Mouse (Mus musculus) midbrain, embryonic 15.5 days (tissue): ENCODE results near the gene Vhl. TPM values are rescaled to one million over a fixed set of nuclear protein-coding genes. Genes with fewer than 3 reads are reported as not detected.
"Not testable (repeated sequence)": the region's sequence is repeated elsewhere in the genome, so short reads cannot be mapped to it uniquely, and the experiment has no call there.

Source experiments
- ATAC-seq: fragments of 200-750 bp; cut with Nextera tagmentation; replicated peaks from 2 replicates; pipeline ENCODE4 v1.8.0; 2017; ENCODE audit warnings: moderate TSS enrichment
- H3K27ac ChIP-seq: fragments of 300-500 bp; sonication (generic); 2 replicates; pipeline ENCODE4 v1.5.1; 2015; ENCODE audit warnings: mild to moderate bottlenecking, inconsistent platforms
- H3K27me3 ChIP-seq: fragments of 300-500 bp; sonication (generic); replicated peaks from 2 replicates; pipeline ENCODE4 v1.6.1; 2015; ENCODE audit warnings: inconsistent platforms
- H3K36me3 ChIP-seq: fragments of 300-500 bp; sonication (generic); replicated peaks from 2 replicates; pipeline ENCODE4 v1.6.1; 2015; ENCODE audit warnings: inconsistent platforms
- H3K4me1 ChIP-seq: fragments of 300-500 bp; sonication (generic); 2 replicates; pipeline ENCODE4 v1.6.1; 2015; ENCODE audit warnings: inconsistent platforms
- H3K4me2 ChIP-seq: fragments of 300-500 bp; sonication (generic); 2 replicates; pipeline ENCODE4 v1.6.1; 2015; ENCODE audit warnings: inconsistent platforms, mild to moderate bottlenecking, moderate library complexity
- H3K4me3 ChIP-seq: fragments of 300-500 bp; sonication (generic); 2 replicates; pipeline ENCODE4 v1.5.1; 2015; ENCODE audit warnings: mild to moderate bottlenecking, inconsistent platforms
- H3K9ac ChIP-seq: fragments of 300-500 bp; sonication (generic); 2 replicates; pipeline ENCODE4 v1.6.1; 2015; ENCODE audit warnings: mild to moderate bottlenecking, inconsistent platforms
- H3K9me3 ChIP-seq: fragments of 300-500 bp; sonication (generic); 2 replicates; pipeline ENCODE4 v1.6.1; 2016; ENCODE audit warnings: inconsistent platforms
- WGBS: fragments of 180-500 bp; shearing (Covaris S2); methylation state at CpG from one replicate; pipeline ENCODE4 v1.1.7; 2015; ENCODE audit warnings: mixed read lengths; 5-methylcytosine and 5-hydroxymethylcytosine counted together
- polyA plus RNA-seq: library from polyadenylated mRNA; unstranded; fragments of >200 nt; fragmentation: Nextera tagmentation; extraction: Ambion mirVana; gene quantifications from 2 replicates; pipeline ENCODE4 v1.2.1, GENCODE M21; 2015

Vhl gene
- polyA plus RNA-seq, 1 experiment from 2014 or later = 75.8 TPM

- no peak for ATAC-seq
- Histone ChIP-seq H3K27ac (no peak overlapping the region), H3K36me3 (no peaks in the 10 kb centered on the region), H3K4me1 (no peaks in the 10 kb centered on the region), H3K4me2 (no peak overlapping the region), H3K4me3 (no peak overlapping the region), H3K27me3 (no peaks in the 10 kb centered on the region), H3K9ac (no peak overlapping the region), H3K9me3 (no peaks in the 10 kb centered on the region)
- 86% methylated on average over 7 of the region's 7 CpGs for WGBS
Measured at GRCm38 (mm10) chr6:113669821-113670220, 46.1 kb downstream of the Vhl start.

GRCm38 (mm10) chr6:113672029-113672428 lies 48.3 kb downstream of the Vhl start:
- not testable (repeated sequence) for H3K36me3 ChIP-seq, H3K4me2 ChIP-seq, ATAC-seq, H3K27ac ChIP-seq, H3K27me3 ChIP-seq, H3K9me3 ChIP-seq, H3K9ac ChIP-seq, H3K4me3 ChIP-seq, H3K4me1 ChIP-seq
- 80% methylated on average over 1 of the region's 1 CpGs for WGBS

GRCm38 (mm10) chr6:113672989-113673388 lies 49.2 kb downstream of the Vhl start:
- no peaks in the 10 kb centered on the region for H3K9me3 ChIP-seq
- no peak overlapping the region for H3K4me3 ChIP-seq
- no peaks in the 10 kb centered on the region for H3K4me1 ChIP-seq
- no peak overlapping the region for H3K9ac ChIP-seq
- 81% methylated on average over 6 of the region's 6 CpGs for WGBS
- H3K36me3 ChIP-seq = no peaks in the 10 kb centered on the region
- ATAC-seq = no peak
- H3K27ac ChIP-seq = no peak overlapping the region
- H3K4me2 ChIP-seq = no peak overlapping the region
- H3K27me3 ChIP-seq = no peaks in the 10 kb centered on the region

GRCm38 (mm10) chr6:113675234-113675633 lies 51.5 kb downstream of the Vhl start:
- Histone ChIP-seq H3K27ac (no peak overlapping the region), H3K4me3 (no peak overlapping the region), H3K9ac (no peak overlapping the region), H3K27me3 (no peaks in the 10 kb centered on the region), H3K9me3 (no peaks in the 10 kb centered on the region), H3K4me1 (no peaks in the 10 kb centered on the region), H3K4me2 (no peak overlapping the region), H3K36me3 (no peaks in the 10 kb centered on the region)
- WGBS = 87% methylated on average over 4 of the region's 4 CpGs
- no peak for ATAC-seq

GRCm38 (mm10) chr6:113675991-113676390 lies 52.2 kb downstream of the Vhl start:
- H3K36me3 ChIP-seq = no peaks in the 10 kb centered on the region
- H3K27ac ChIP-seq = no peak overlapping the region
- 88% methylated on average over 9 of the region's 9 CpGs for WGBS
- no peak overlapping the region for H3K4me3 ChIP-seq
- no peak overlapping the region for H3K4me2 ChIP-seq
- no peak for ATAC-seq
- H3K9ac ChIP-seq = no peak overlapping the region
- H3K9me3 ChIP-seq = no peaks in the 10 kb centered on the region
- no peaks in the 10 kb centered on the region for H3K27me3 ChIP-seq
- no peaks in the 10 kb centered on the region for H3K4me1 ChIP-seq

GRCm38 (mm10) chr6:113677070-113677734 lies 53.4 kb downstream of the Vhl start:
- Histone ChIP-seq H3K9me3 (no peaks in the 10 kb centered on the region), H3K4me1 (no peaks in the 10 kb centered on the region), H3K27me3 (no peaks in the 10 kb centered on the region), H3K27ac (no peak overlapping the region), H3K9ac (no peak overlapping the region), H3K4me2 (no peak overlapping the region), H3K36me3 (no peaks in the 10 kb centered on the region), H3K4me3 (no peak overlapping the region)
- no peak for ATAC-seq
- 85% methylated on average over 14 of the region's 14 CpGs for WGBS

GRCm38 (mm10) chr6:113678246-113679012 lies 54.7 kb downstream of the Vhl start:
- H3K4me1 ChIP-seq = no peaks in the 10 kb centered on the region
- H3K9ac ChIP-seq = no peak overlapping the region
- no peak for ATAC-seq
- WGBS = 73% methylated on average over 14 of the region's 14 CpGs
- no peak overlapping the region for H3K4me2 ChIP-seq
- H3K27ac ChIP-seq = no peak overlapping the region
- H3K4me3 ChIP-seq = no peak overlapping the region
- H3K27me3 ChIP-seq = no peaks in the 10 kb centered on the region
- H3K9me3 ChIP-seq = no peaks in the 10 kb centered on the region
- H3K36me3 ChIP-seq = no peaks in the 10 kb centered on the region

- Histone ChIP-seq H3K4me2 (no peak overlapping the region), H3K36me3 (no peaks in the 10 kb centered on the region), H3K9me3 (no peaks in the 10 kb centered on the region), H3K9ac (no peak overlapping the region), H3K27me3 (no peaks in the 10 kb centered on the region), H3K4me1 (no peaks in the 10 kb centered on the region), H3K4me3 (no peak overlapping the region), H3K27ac (no peak overlapping the region)
- ATAC-seq = no peak
- WGBS = 89% methylated on average over 9 of the region's 9 CpGs
Measured at GRCm38 (mm10) chr6:113679993-113680566, 56.3 kb downstream of the Vhl start.

Other genes starting within 250 kb of the Vhl start
- 80.4 and 81.6 TPM in 2 replicates for gene Tada3, start 246.1 kb upstream of the Vhl start, polyA plus RNA-seq
- gene Arpc4, start 245.8 kb upstream of the Vhl start, polyA plus RNA-seq = 430 and 433 TPM in 2 replicates
- 15.1 TPM in 2 replicates for gene Ttll3, start 234.7 kb upstream of the Vhl start, polyA plus RNA-seq
- 19.0 and 21.2 TPM in 2 replicates for gene Rpusd3, start 204.6 kb upstream of the Vhl start, polyA plus RNA-seq
- gene Cidec, start 188.2 kb upstream of the Vhl start, polyA plus RNA-seq = not detected in 2 replicates
- 94.9 and 101 TPM in 2 replicates for gene Jagn1, start 181.4 kb upstream of the Vhl start, polyA plus RNA-seq
- gene Il17re, start 165.5 kb upstream of the Vhl start, polyA plus RNA-seq = 0.08 and 0.41 TPM in 2 replicates
- 3.4 and 4.8 TPM in 2 replicates for gene Il17rc, start 152.5 kb upstream of the Vhl start, polyA plus RNA-seq
- gene Creld1, start 140.7 kb upstream of the Vhl start, polyA plus RNA-seq = 74.8 and 79.0 TPM in 2 replicates
- gene Prrt3, start 122.0 kb upstream of the Vhl start, polyA plus RNA-seq = 13.1 and 13.5 TPM in 2 replicates
- gene Emc3, start 92.3 kb upstream of the Vhl start, polyA plus RNA-seq = 104 and 105 TPM in 2 replicates
- 2.1 and 2.6 TPM in 2 replicates for gene Fancd2, start 92.3 kb upstream of the Vhl start, polyA plus RNA-seq
- 0.20 and 0.27 TPM in 2 replicates for gene Fancd2os, start 23.2 kb upstream of the Vhl start, polyA plus RNA-seq
- gene Brk1, start 19.2 kb upstream of the Vhl start, polyA plus RNA-seq = 224 and 232 TPM in 2 replicates
- 3.0 and 4.3 TPM in 2 replicates for gene Irak2, start 14.5 kb downstream of the Vhl start, polyA plus RNA-seq
- gene Tatdn2, start 73.1 kb downstream of the Vhl start, polyA plus RNA-seq = 1.1 and 1.4 TPM in 2 replicates
- gene Ghrl, start 95.9 kb downstream of the Vhl start, polyA plus RNA-seq = 0.94 and 1.4 TPM in 2 replicates
- 192 and 206 TPM in 2 replicates for gene Sec13, start 116.8 kb downstream of the Vhl start, polyA plus RNA-seq